Comparison of ENCODE assay signal across 14 mouse cellular contexts in genomic region chr11:97442891-97443675, GRCm38 (mm10). TPM values are rescaled to one million over a fixed set of nuclear protein-coding genes. Genes with fewer than 3 reads are reported as not detected.
DNase-seq lines count a peak whose midpoint lies in the region; ATAC-seq and TF ChIP-seq lines count a peak whose summit lies in the region.
"Had no signal": no experiment of that assay in that cellular context is flagged by ENCODE, and none has a peak within 500 bp of the region (broad histone marks: within the 10 kb centered on the region; RNA-seq: fewer than 3 reads in every experiment).

No protein-coding gene starts in this region.

- H3K4me3 ChIP-seq in heart, postnatal 0 days (ENCODE audit: low read depth, low read length): no peak overlapping the region
- H3K4me3 ChIP-seq in G1E (ENCODE audit: low read depth, low read length): peak overlapping the region; percentile 44; the same call in 1 of the 2 replicates
- H3K4me3 ChIP-seq in liver, embryonic 12.5 days: peak overlapping the region; percentile 97
- H3K4me3 ChIP-seq: neural tube, embryonic 12.5 days had no signal

- peaks cover 43% of the 10 kb centered on the region for H3K4me1 ChIP-seq in heart, postnatal 0 days (ENCODE audit: control insufficient read depth, insufficient read depth)
- H3K4me1 ChIP-seq in G1E (ENCODE audit: insufficient read depth, low read depth, low read length): peaks cover 100% of the 10 kb centered on the region
- H3K4me1 ChIP-seq in liver, embryonic 12.5 days: peaks cover 92% of the 10 kb centered on the region

- 60% methylated on average over 11 of the region's 11 CpGs for WGBS in heart, postnatal 0 days
- WGBS in liver, embryonic 12.5 days (ENCODE audit: insufficient replicate concordance): 39% methylated on average over 11 of the region's 11 CpGs

- H3K36me3 ChIP-seq in heart, postnatal 0 days (replicated peaks; ENCODE audit: control insufficient read depth, insufficient read depth, low read length): peaks cover 36% of the 10 kb centered on the region
- H3K36me3 ChIP-seq in G1E (replicated peaks): peaks cover 49% of the 10 kb centered on the region
- peaks cover 50% of the 10 kb centered on the region for H3K36me3 ChIP-seq in liver, embryonic 12.5 days

- DNase-seq in heart, postnatal 0 days (ENCODE audit: low spot score): no peak
- no peak for DNase-seq in heart, adult 9 months (ENCODE audit: low spot score in 2 of 2)
- no peak for DNase-seq in G1E (ENCODE audit: low spot score)
- peak; percentile 67 for DNase-seq in c-Kit-positive CD71-positive TER-119-negative erythroid progenitor cells, embryonic 14.5 days (ENCODE audit: low read depth)
- DNase-seq in left cerebral cortex, adult 18-20 months (ENCODE audit: low spot score in 2 of 2): no peak
- no peak for DNase-seq in adrenal gland, postnatal 25 days
- DNase-seq: adrenal gland, adult 8-10 months; kidney, adult 9 months; lung, postnatal 10 days; right cerebral cortex, postnatal 25 days; thymus, postnatal 36 days had no signal

- no peak for ATAC-seq in heart, postnatal 0 days (ENCODE audit: insufficient read depth, low read depth)
- ATAC-seq in G1E (ENCODE audit: extremely low read depth, insufficient number of reproducible peaks, low FRiP score, poor library complexity, severe bottlenecking): no peak
- ATAC-seq in liver, embryonic 12.5 days: peak; percentile 31

- no peak overlapping the region for H3K9ac ChIP-seq in heart, postnatal 0 days (replicated peaks; ENCODE audit: low read depth, low read length)
- H3K9ac ChIP-seq in liver, embryonic 12.5 days: peak overlapping the region; percentile 100
- H3K9ac ChIP-seq: neural tube, embryonic 12.5 days had no signal

- H3K27ac ChIP-seq in heart, postnatal 0 days (ENCODE audit: low read depth): no peak overlapping the region
- H3K27ac ChIP-seq in liver, embryonic 12.5 days: peak overlapping the region; percentile 99
- H3K27ac ChIP-seq: neural tube, embryonic 12.5 days had no signal

- no peak for TF ChIP-seq EP300 in heart, postnatal 0 days (IDR thresholded peaks at IDR 0.05; ENCODE audit: low read depth)

- H3K4me2 ChIP-seq in heart, postnatal 0 days (ENCODE audit: low read depth, low read length): peak overlapping the region; percentile 81; the same call in 1 of the 2 replicates
- peak overlapping the region; percentile 90 for H3K4me2 ChIP-seq in liver, embryonic 12.5 days

- no peak for TF ChIP-seq CTCF in heart, postnatal 0 days (IDR thresholded peaks at IDR 0.05; ENCODE audit: low read depth)
- TF ChIP-seq CTCF in G1E (IDR thresholded peaks at IDR 0.05; ENCODE audit: low read depth, low read length): no peak

- no peaks in the 10 kb centered on the region for H3K9me3 ChIP-seq in heart, postnatal 0 days (replicated peaks; ENCODE audit: control insufficient read depth, low read length)
- no peaks in the 10 kb centered on the region for H3K9me3 ChIP-seq in G1E (replicated peaks)
- no peaks in the 10 kb centered on the region for H3K9me3 ChIP-seq in liver, embryonic 12.5 days (replicated peaks)
- H3K9me3 ChIP-seq: neural tube, embryonic 12.5 days had no signal

- H3K27me3 ChIP-seq in heart, postnatal 0 days (ENCODE audit: control insufficient read depth, insufficient read depth, low read length): no peaks in the 10 kb centered on the region
- peaks cover 21% of the 10 kb centered on the region for H3K27me3 ChIP-seq in G1E (ENCODE audit: insufficient read depth, low read length)
- no peaks in the 10 kb centered on the region for H3K27me3 ChIP-seq in liver, embryonic 12.5 days (replicated peaks)

RNA-seq across cellular contexts. Expression of gene Arhgap23, which starts 27.8 kb away (rescaled TPM):
- 44.0 and 53.5 TPM in 2 replicates for total RNA-seq in heart, postnatal 0 days (2014; rRNA removed; ENCODE audit: low replicate concordance)
- 3.7 and 3.8 TPM in 2 replicates for polyA plus RNA-seq in heart, postnatal 0 days (2015; fragmentation: Nextera tagmentation; extraction: Ambion mirVana)
- 8.5 and 17.9 TPM in 2 replicates for total RNA-seq in G1E (2014; fragmentation: Nextera tagmentation)
- total RNA-seq in G1E (2017): 2.4 and 4.4 TPM in 2 replicates
- 18.6 and 21.9 TPM in 2 replicates for polyA plus RNA-seq in G1E (2012)
- 17.3 and 19.7 TPM in 2 replicates for polyA plus RNA-seq in liver, embryonic 12.5 days (2016; fragmentation: Nextera tagmentation; extraction: Ambion mirVana)
- 10 to 100 TPM; 66.5 to 75.0 TPM for total RNA-seq in left cerebral cortex, adult 18-20 months (2021)
- total RNA-seq in adrenal gland, postnatal 25 days (2021): 29.5 and 37.8 TPM in 2 replicates

RNA-seq across cellular contexts. Expression of gene 4933428G20Rik, which starts 57.1 kb away (rescaled TPM):
- total RNA-seq in heart, postnatal 0 days (2014; rRNA removed; ENCODE audit: low replicate concordance): not detected in 2 replicates
- polyA plus RNA-seq in heart, postnatal 0 days (2015; fragmentation: Nextera tagmentation; extraction: Ambion mirVana): 0.45 TPM in 2 replicates
- total RNA-seq in G1E (2014; fragmentation: Nextera tagmentation) (not detected in 2 replicates), G1E (2017) (not detected in 2 replicates)
- not detected in 2 replicates for polyA plus RNA-seq in G1E (2012)
- polyA plus RNA-seq in liver, embryonic 12.5 days (2016; fragmentation: Nextera tagmentation; extraction: Ambion mirVana): 1.3 and 1.4 TPM in 2 replicates
- total RNA-seq in left cerebral cortex, adult 18-20 months (2021): not detected
- not detected in 2 replicates for total RNA-seq in adrenal gland, postnatal 25 days (2021)
- total RNA-seq: common myeloid progenitor, adult 5-6 weeks had no signal
